ENCODE assay signal across 23 mouse cellular contexts in genomic region chr12:73265381-73265978, GRCm38 (mm10). TPM values are rescaled to one million over a fixed set of nuclear protein-coding genes. Genes with fewer than 3 reads are reported as not detected.
DNase-seq lines count a peak whose midpoint lies in the region; ATAC-seq and TF ChIP-seq lines count a peak whose summit lies in the region.
"Had no signal": no experiment of that assay in that cellular context is flagged by ENCODE, and none has a peak within 500 bp of the region (broad histone marks: within the 10 kb centered on the region; RNA-seq: fewer than 3 reads in every experiment).

No protein-coding gene starts in this region.

- no peak for TF ChIP-seq POLR2A in embryonic fibroblast, embryonic 13.5 days (IDR thresholded peaks at IDR 0.05; ENCODE audit: low read depth, low read length)

- no peak overlapping the region for H3K9ac ChIP-seq in kidney, postnatal 0 days (ENCODE audit: low read depth, low read length)
- H3K9ac ChIP-seq: embryonic facial prominence, embryonic 13.5 days; forebrain, postnatal 0 days; heart, embryonic 13.5 days; hindbrain, embryonic 15.5 days had no signal

- peak; percentile 51 for DNase-seq in kidney, postnatal 0 days (ENCODE audit: low spot score)
- no peak for DNase-seq in kidney, postnatal 10 days
- DNase-seq in Muller cell, postnatal 12 days (ENCODE audit: inconsistent ontology term): peak; percentile 85
- DNase-seq in urinary bladder, postnatal 10 days (ENCODE audit: low spot score): no peak
- DNase-seq in embryo, embryonic 9.5 days (ENCODE audit: extremely low spot score): no peak
- DNase-seq: adrenal gland, postnatal 10 days; adrenal gland, postnatal 36 days; cerebellum, adult 18-20 months; cerebellum, adult 9-10 months; cerebellum, postnatal 14 days; forebrain, postnatal 0 days; gastrocnemius, adult 2 months; gastrocnemius, postnatal 14 days; heart, adult 18-20 months; heart, postnatal 14 days; heart, postnatal 4 days had no signal

- H3K4me1 ChIP-seq in kidney, postnatal 0 days (replicated peaks; ENCODE audit: insufficient read depth, low read length): no peaks in the 10 kb centered on the region
- peaks cover 2% of the 10 kb centered on the region; the same call in 1 of the 2 replicates for H3K4me1 ChIP-seq in embryonic fibroblast, embryonic 13.5 days (ENCODE audit: control insufficient read depth, insufficient read depth, low read length)
- H3K4me1 ChIP-seq: heart, embryonic 13.5 days; hindbrain, embryonic 15.5 days had no signal

- no peak overlapping the region for H3K4me3 ChIP-seq in kidney, postnatal 0 days (replicated peaks; ENCODE audit: low read depth, low read length)
- no peak overlapping the region for H3K4me3 ChIP-seq in C2C12 (ENCODE audit: insufficient read depth, poor library complexity, severe bottlenecking)
- H3K4me3 ChIP-seq in embryonic fibroblast, embryonic 13.5 days (ENCODE audit: insufficient read depth, low read length): no peak overlapping the region
- H3K4me3 ChIP-seq: embryonic facial prominence, embryonic 13.5 days; gastrocnemius, adult 2 months; heart, embryonic 13.5 days; hindbrain, embryonic 15.5 days had no signal

- no peak for TF ChIP-seq CTCF in kidney, postnatal 0 days (IDR thresholded peaks at IDR 0.05; ENCODE audit: low read depth)
- TF ChIP-seq CTCF in C2C12 (IDR thresholded peaks at IDR 0.05; ENCODE audit: control insufficient read depth, insufficient read depth, insufficient read length): no peak
- no peak for TF ChIP-seq CTCF in embryonic fibroblast, embryonic 13.5 days (IDR thresholded peaks at IDR 0.05; ENCODE audit: borderline replicate concordance, insufficient read depth, low read length)

- no peaks in the 10 kb centered on the region for H3K79me2 ChIP-seq in C2C12 (ENCODE audit: control insufficient read depth, insufficient read depth)

- 71% methylated on average over 3 of the region's 3 CpGs for WGBS in kidney, postnatal 0 days

- H3K27ac ChIP-seq in kidney, postnatal 0 days: no peak overlapping the region
- H3K27ac ChIP-seq in embryonic fibroblast, embryonic 13.5 days (ENCODE audit: insufficient read depth, low read length): peak overlapping the region; percentile 65
- H3K27ac ChIP-seq: embryonic facial prominence, embryonic 13.5 days; heart, embryonic 13.5 days; hindbrain, embryonic 15.5 days had no signal

- peaks cover 2% of the 10 kb centered on the region for H3K79me3 ChIP-seq in C2C12 (ENCODE audit: low read depth)

- no peak overlapping the region for H3K4me2 ChIP-seq in kidney, postnatal 0 days (ENCODE audit: low read length)
- H3K4me2 ChIP-seq: embryonic facial prominence, embryonic 13.5 days; heart, embryonic 13.5 days; hindbrain, embryonic 15.5 days had no signal

- H3K36me3 ChIP-seq in kidney, postnatal 0 days (ENCODE audit: insufficient read depth, low read length): no peaks in the 10 kb centered on the region
- no peaks in the 10 kb centered on the region for H3K36me3 ChIP-seq in C2C12 (ENCODE audit: control insufficient read depth, insufficient read depth)
- H3K36me3 ChIP-seq: heart, embryonic 13.5 days; hindbrain, embryonic 15.5 days had no signal

- no peaks in the 10 kb centered on the region for H3K9me3 ChIP-seq in kidney, postnatal 0 days (replicated peaks; ENCODE audit: low read length)
- H3K9me3 ChIP-seq: hindbrain, embryonic 15.5 days had no signal

- H3ac ChIP-seq in C2C12 (ENCODE audit: control insufficient read depth, insufficient read length, low read depth): no peak overlapping the region

- H3K27me3 ChIP-seq in kidney, postnatal 0 days (ENCODE audit: insufficient read depth, low read length): no peaks in the 10 kb centered on the region
- H3K27me3 ChIP-seq in C2C12 (ENCODE audit: control insufficient read depth, insufficient read depth, insufficient read length): no peaks in the 10 kb centered on the region
- H3K27me3 ChIP-seq: embryonic facial prominence, embryonic 13.5 days; heart, embryonic 13.5 days; hindbrain, embryonic 15.5 days had no signal

- ATAC-seq in kidney, postnatal 0 days (replicated peaks; ENCODE audit: low FRiP score, low read depth): no peak
- ATAC-seq: forebrain, embryonic 14.5 days; forebrain, postnatal 0 days; intestine, postnatal 0 days had no signal

TF ChIP-seq in C2C12, 6 proteins besides CTCF, POLR2A, EP300 and RAD21:
- TF ChIP-seq MAX (IDR thresholded peaks at IDR 0.05) (no peak), USF1 (IDR thresholded peaks at IDR 0.05; ENCODE audit: low read depth) (no peak), CEBPB (IDR thresholded peaks at IDR 0.05; ENCODE audit: low read depth) (no peak), MYOD1 (IDR thresholded peaks at IDR 0.05; ENCODE audit: control insufficient read depth, insufficient read length, low read depth) (peak; percentile 72), FOSL1 (IDR thresholded peaks at IDR 0.05; ENCODE audit: insufficient read depth, low read length, poor library complexity, severe bottlenecking) (no peak)

RNA-seq across cellular contexts. Expression of gene Trmt5, which starts 21.0 kb away (rescaled TPM):
- 15.3 and 15.4 TPM in 2 replicates for polyA plus RNA-seq in kidney, postnatal 0 days (2015; fragmentation: Nextera tagmentation; extraction: Ambion mirVana)
- polyA plus RNA-seq in C2C12 (2012; fragmentation: generic; extraction: Trizol): 8.3 TPM
- polyA plus RNA-seq in embryonic fibroblast, embryonic 13.5 days (2011; ENCODE audit: insufficient read length, low read depth, missing spikeins): 25.6 and 29.3 TPM in 2 replicates

RNA-seq across cellular contexts. Expression of gene Slc38a6, which starts 21.1 kb away (rescaled TPM):
- polyA plus RNA-seq in kidney, postnatal 0 days (2015; fragmentation: Nextera tagmentation; extraction: Ambion mirVana): 5.7 and 6.2 TPM in 2 replicates
- polyA plus RNA-seq in C2C12 (2012; fragmentation: generic; extraction: Trizol): 13.1 TPM
- 18.7 and 26.0 TPM in 2 replicates for polyA plus RNA-seq in embryonic fibroblast, embryonic 13.5 days (2011; ENCODE audit: insufficient read length, low read depth, missing spikeins)

Comparison
In these comparisons a context has a peak if more than half of its experiments do, and no peak if none do; other contexts are left out.
1. DNase-seq: peak in kidney, postnatal 0 days (single experiment) and Muller cell, postnatal 12 days (single experiment); none in kidney, postnatal 10 days (single experiment), urinary bladder, postnatal 10 days (single experiment) and embryo, embryonic 9.5 days (single experiment).